Mouse (Mus musculus) CD4-positive, CD25-positive, alpha-beta regulatory T cell, adult 4 months (primary cell): ENCODE measurements around the gene Zdhhc3. TPM values are rescaled to one million over a fixed set of nuclear protein-coding genes. Genes with fewer than 3 reads are reported as not detected.

Source experiments
- polyA plus RNA-seq, 2 experiments: library from polyadenylated mRNA; unstranded; fragments of 100-300 nt; shearing (Covaris generic); gene quantifications; one replicate each; pipeline ENCODE4 v1.2.1; 2017

The Zdhhc3 gene
- polyA plus RNA-seq, 2 experiments from 2014 or later = 11.5 to 13.1 TPM

Other genes starting within 250 kb of the Zdhhc3 start
- gene Zfp445, start 247.2 kb downstream of the Zdhhc3 start, polyA plus RNA-seq = 10 to 100 TPM; 38.3 to 85.0 TPM
- gene Zkscan7, start 227.5 kb downstream of the Zdhhc3 start, polyA plus RNA-seq = 1 to 10 TPM; 2.8 to 4.9 TPM
- not detected for gene Zfp105, start 190.1 kb downstream of the Zdhhc3 start, polyA plus RNA-seq
- gene 1110059G10Rik, start 162.2 kb downstream of the Zdhhc3 start, polyA plus RNA-seq = 10 to 100 TPM; 25.4 to 31.7 TPM
- 1 to 10 TPM; 5.7 to 8.5 TPM for gene Kif15, start 162.2 kb downstream of the Zdhhc3 start, polyA plus RNA-seq
- 10 to 100 TPM; 15.1 to 18.6 TPM for gene Tmem42, start 91.9 kb downstream of the Zdhhc3 start, polyA plus RNA-seq
- gene Tgm4, start 78.5 kb downstream of the Zdhhc3 start, polyA plus RNA-seq = 1 to 10 TPM in 1 of 2 experiments, under 1 TPM in 1; 0.83 to 1.7 TPM
- 100 to 1,000 TPM; 105 to 108 TPM for gene Exosc7, start within 50 bp of the Zdhhc3 start, polyA plus RNA-seq
- not detected for gene Clec3b, start 37.7 kb upstream of the Zdhhc3 start, polyA plus RNA-seq
- gene Cdcp1, start 102.8 kb upstream of the Zdhhc3 start, polyA plus RNA-seq = 1 to 10 TPM; 3.1 to 4.6 TPM
- 1 to 10 TPM in 1 of 2 experiments, not detected in 1; 1.0 TPM for gene Tmem158, start 147.6 kb upstream of the Zdhhc3 start, polyA plus RNA-seq